Mouse (Mus musculus): ENCODE results near the gene Vamp1. TPM values are rescaled to one million over a fixed set of nuclear protein-coding genes. Genes with fewer than 3 reads are reported as not detected.

The Vamp1 gene
- polyA plus RNA-seq, 1 experiment from 2014 or later, result 1.3 TPM

Small RNA genes within 50 kb of the gene (microRNA-seq; reads per million reads assigned to microRNA genes)
- gene Mir3098 (2.1 reads per million, percentile 4 among the genes with 10 or more reads in this experiment), gene Mir8113 (not detected)

Other genes with a start within 250 kb of the Vamp1 start
- gene Pianp, start 218.9 kb upstream of the Vamp1 start, polyA plus RNA-seq (2014; fragmentation: Nextera tagmentation; extraction: Ambion mirVana), result 1.2 and 1.6 TPM in 2 replicates
- 9.3 and 9.9 TPM in 2 replicates for gene Zfp384, start 206.4 kb upstream of the Vamp1 start, polyA plus RNA-seq (2014; fragmentation: Nextera tagmentation; extraction: Ambion mirVana)
- gene Ing4, start 175.8 kb upstream of the Vamp1 start, polyA plus RNA-seq (2014; fragmentation: Nextera tagmentation; extraction: Ambion mirVana), result 139 and 146 TPM in 2 replicates
- 9.2 and 10.8 TPM in 2 replicates for gene Acrbp, start 165.9 kb upstream of the Vamp1 start, polyA plus RNA-seq (2014; fragmentation: Nextera tagmentation; extraction: Ambion mirVana)
- 0.11 TPM in 1 of 2 replicates, not detected in the other for gene Lpar5, start 147.6 kb upstream of the Vamp1 start, polyA plus RNA-seq (2014; fragmentation: Nextera tagmentation; extraction: Ambion mirVana)
- gene Chd4, start 119.6 kb upstream of the Vamp1 start, polyA plus RNA-seq (2014; fragmentation: Nextera tagmentation; extraction: Ambion mirVana), result 96.9 and 99.3 TPM in 2 replicates
- gene Nop2, start 83.6 kb upstream of the Vamp1 start, polyA plus RNA-seq (2014; fragmentation: Nextera tagmentation; extraction: Ambion mirVana), result 55.1 and 58.4 TPM in 2 replicates
- 8.4 and 8.6 TPM in 2 replicates for gene Iffo1, start 70.3 kb upstream of the Vamp1 start, polyA plus RNA-seq (2014; fragmentation: Nextera tagmentation; extraction: Ambion mirVana)
- 2,357 and 2,675 TPM in 2 replicates for gene Gapdh, start 49.1 kb upstream of the Vamp1 start, polyA plus RNA-seq (2014; fragmentation: Nextera tagmentation; extraction: Ambion mirVana)
- gene Ncapd2, start 23.9 kb upstream of the Vamp1 start, polyA plus RNA-seq (2014; fragmentation: Nextera tagmentation; extraction: Ambion mirVana), result 127 and 140 TPM in 2 replicates
- 200 and 208 TPM in 2 replicates for gene Mrpl51, start 23.8 kb upstream of the Vamp1 start, polyA plus RNA-seq (2014; fragmentation: Nextera tagmentation; extraction: Ambion mirVana)
- 1.2 and 1.6 TPM in 2 replicates for gene Tapbpl, start 16.3 kb downstream of the Vamp1 start, polyA plus RNA-seq (2014; fragmentation: Nextera tagmentation; extraction: Ambion mirVana)
- 0.62 and 0.93 TPM in 2 replicates for gene Cd27, start 21.5 kb downstream of the Vamp1 start, polyA plus RNA-seq (2014; fragmentation: Nextera tagmentation; extraction: Ambion mirVana)
- 0.08 TPM in 1 of 2 replicates, not detected in the other for gene Tuba3a, start 70.5 kb downstream of the Vamp1 start, polyA plus RNA-seq (2014; fragmentation: Nextera tagmentation; extraction: Ambion mirVana)
- gene Ltbr, start 98.3 kb downstream of the Vamp1 start, polyA plus RNA-seq (2014; fragmentation: Nextera tagmentation; extraction: Ambion mirVana), result 18.0 and 19.7 TPM in 2 replicates
- gene Scnn1a, start 105.1 kb downstream of the Vamp1 start, polyA plus RNA-seq (2014; fragmentation: Nextera tagmentation; extraction: Ambion mirVana), result 0.33 and 0.77 TPM in 2 replicates
- 19.0 and 19.2 TPM in 2 replicates for gene Tnfrsf1a, start 133.8 kb downstream of the Vamp1 start, polyA plus RNA-seq (2014; fragmentation: Nextera tagmentation; extraction: Ambion mirVana)
- not detected in 2 replicates for gene Plekhg6, start 165.2 kb downstream of the Vamp1 start, polyA plus RNA-seq (2014; fragmentation: Nextera tagmentation; extraction: Ambion mirVana)

Data from midbrain, embryonic 11.5 days (tissue).